Mouse (Mus musculus) liver, embryonic 14.5 days (tissue): ENCODE results near the gene Gtpbp1.

Experiments used
- CTCF ChIP-seq: IDR thresholded peaks from 2 replicates; pipeline ENCODE4 v1.5.1; 2016; ENCODE audit warnings: antibody characterized with exemption, low read depth, control low read depth
- EP300 ChIP-seq: IDR thresholded peaks from 2 replicates; pipeline ENCODE4 v1.6.1; 2016; ENCODE audit warnings: antibody characterized with exemption, low read depth

DNA sequence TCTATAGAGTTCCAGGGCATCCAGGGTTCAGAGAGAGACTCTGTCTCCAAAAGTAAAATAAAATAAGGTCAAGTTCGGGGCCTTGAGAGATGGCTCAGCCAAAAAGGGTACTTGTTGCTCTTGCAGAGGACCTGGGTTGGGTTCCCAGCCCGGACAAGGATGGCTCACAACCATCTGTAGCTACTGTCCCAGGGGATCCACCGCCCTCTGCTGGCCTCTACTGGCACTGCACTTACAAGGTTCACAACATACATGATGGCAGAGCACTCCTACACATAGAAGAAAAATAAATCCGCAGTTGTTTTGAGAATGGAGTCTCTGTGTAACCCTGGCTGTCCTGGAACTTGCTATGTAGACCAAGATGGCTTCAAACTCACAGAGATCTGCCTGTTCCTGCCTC is 28.8 kb upstream of the Gtpbp1 start:
- TF ChIP-seq EP300 (no peak), CTCF (peak; percentile 85)
